Mouse (Mus musculus): Measurements from ENCODE around the gene Gdf2. TPM values are rescaled to one million over a fixed set of nuclear protein-coding genes. Genes with fewer than 3 reads are reported as not detected.

Gene Gdf2
- 0.41 and 0.87 TPM in 2 replicates for polyA plus RNA-seq (2015; fragmentation: Nextera tagmentation; extraction: Ambion mirVana)

DNA sequence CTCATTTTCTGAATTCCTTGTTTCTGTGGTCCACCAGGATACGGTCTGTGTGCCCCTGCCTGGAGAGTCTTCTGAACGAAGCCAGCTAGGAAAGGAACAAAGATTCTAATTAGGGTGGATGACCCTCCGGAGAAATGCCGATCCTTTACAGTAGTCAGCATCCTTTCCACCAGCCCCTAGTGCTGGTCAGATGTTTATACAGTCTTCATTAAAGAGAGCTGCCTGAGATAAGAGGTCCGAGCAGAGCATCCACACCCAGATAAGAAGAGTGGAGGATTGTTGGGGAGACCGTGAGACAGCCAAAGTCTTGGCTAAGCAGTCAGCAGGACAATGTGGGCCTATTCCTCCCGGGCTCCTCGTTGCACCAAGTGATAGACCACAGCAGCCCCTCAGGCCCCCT is at the start of gene Gdf2:
Gdf2 (plus strand) TSS at position 301 of the 400 bp plus-strand sequence.
- no peak within 1 kb of the TSS for H3K4me2 ChIP-seq
- no peaks in the 10 kb centered on the region for H3K4me1 ChIP-seq
- ATAC-seq (ENCODE audit: insufficient read depth, low FRiP score, low read depth): no peak
- H3K9ac ChIP-seq: no peak within 1 kb of the TSS
- H3K4me3 ChIP-seq (replicated peaks): no peak within 1 kb of the TSS
- H3K36me3 ChIP-seq: no peaks in the 10 kb centered on the region
- no peak within 1 kb of the TSS for H3K27ac ChIP-seq
- 50% methylated on average over 8 of the region's 8 CpGs for WGBS
- H3K9me3 ChIP-seq: no peaks in the 10 kb centered on the region
- no peaks in the 10 kb centered on the region for H3K27me3 ChIP-seq (replicated peaks)

DNA sequence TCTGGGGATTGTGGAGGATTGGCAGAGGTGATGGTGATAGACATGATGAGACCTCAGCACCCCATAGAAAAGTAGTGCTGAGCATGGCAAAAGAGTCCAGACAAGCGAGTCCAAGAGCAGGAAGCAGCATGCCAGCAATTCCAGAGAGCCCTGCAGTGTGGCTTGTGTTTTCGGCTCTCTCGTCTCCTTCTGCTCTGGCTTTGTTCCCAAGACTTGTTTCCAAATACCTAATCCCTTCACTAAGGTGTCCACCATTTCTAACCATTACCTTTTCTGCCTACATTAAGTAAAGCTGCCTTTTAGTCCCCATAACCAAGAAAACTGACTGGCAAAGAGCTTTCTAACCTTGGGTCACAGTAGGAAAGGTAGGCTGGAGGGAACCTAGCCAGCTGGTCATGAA is 49.3 kb upstream of the Gdf2 start:
- Histone ChIP-seq H3K27me3 (replicated peaks) (no peaks in the 10 kb centered on the region), H3K36me3 (no peaks in the 10 kb centered on the region), H3K4me1 (no peaks in the 10 kb centered on the region), H3K27ac (no peak overlapping the region), H3K4me3 (replicated peaks) (no peak overlapping the region), H3K9me3 (no peaks in the 10 kb centered on the region), H3K9ac (no peak overlapping the region), H3K4me2 (no peak overlapping the region)
- ATAC-seq (ENCODE audit: insufficient read depth, low FRiP score, low read depth): no peak
- 84% methylated on average over 3 of the region's 3 CpGs for WGBS

DNA sequence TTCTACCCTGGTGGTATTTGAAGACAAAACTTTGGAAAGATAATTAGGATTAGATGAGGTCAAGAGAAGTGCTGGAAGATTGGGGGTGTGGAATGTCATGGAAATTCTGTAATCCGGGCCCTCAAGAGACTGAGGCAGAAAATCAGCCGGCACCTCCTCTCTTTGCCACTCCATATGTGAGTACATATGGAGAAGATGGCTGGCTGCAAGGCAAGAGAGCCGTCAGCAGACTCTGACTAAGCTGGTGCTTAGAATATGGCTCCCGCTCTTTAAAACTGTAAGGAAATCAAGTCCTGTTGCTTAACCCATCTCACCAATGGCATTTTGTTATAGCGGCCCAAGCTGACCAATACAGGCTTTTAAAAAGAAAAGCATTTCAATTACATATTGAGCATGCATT is 45.1 kb upstream of the Gdf2 start:
- Histone ChIP-seq H3K36me3 (no peaks in the 10 kb centered on the region), H3K4me3 (replicated peaks) (no peak overlapping the region), H3K27me3 (replicated peaks) (no peaks in the 10 kb centered on the region), H3K4me2 (no peak overlapping the region), H3K9ac (no peak overlapping the region), H3K27ac (no peak overlapping the region), H3K9me3 (no peaks in the 10 kb centered on the region), H3K4me1 (no peaks in the 10 kb centered on the region)
- ATAC-seq (ENCODE audit: insufficient read depth, low FRiP score, low read depth): no peak
- 86% methylated on average over 5 of the region's 5 CpGs for WGBS

DNA sequence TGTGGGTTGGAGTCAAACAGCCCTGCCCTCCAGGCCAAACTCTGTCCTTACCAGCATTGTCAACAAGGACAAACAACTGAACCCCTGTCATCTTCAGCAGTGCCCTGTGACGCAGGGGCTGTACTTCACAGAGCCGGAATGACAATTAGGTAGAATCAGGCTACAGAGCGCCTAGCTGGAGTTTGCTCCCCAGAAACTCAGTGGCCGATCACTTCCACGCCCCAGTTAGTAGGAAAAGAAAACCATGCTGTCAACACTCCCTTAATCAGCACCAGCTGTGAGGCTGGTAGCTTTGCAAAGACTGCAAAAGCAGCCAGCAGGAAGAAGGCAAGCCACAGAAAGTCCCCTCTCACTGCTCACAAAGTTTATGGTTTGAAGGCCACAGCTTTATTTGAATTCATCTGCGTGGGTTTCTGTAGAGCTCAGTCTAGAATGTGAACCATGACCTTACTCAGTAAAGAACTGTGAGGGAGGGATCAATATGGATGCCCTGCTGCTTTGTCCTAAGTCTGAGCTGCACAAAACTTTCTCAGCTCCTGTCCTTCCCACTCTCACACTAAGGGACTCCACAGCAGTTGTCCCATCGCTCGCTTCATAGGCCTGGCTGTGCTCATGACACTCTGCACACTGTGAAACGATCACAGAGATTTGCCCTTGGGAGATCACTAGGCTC is 44.1 kb upstream of the Gdf2 start:
- no peak overlapping the region for H3K27ac ChIP-seq

DNA sequence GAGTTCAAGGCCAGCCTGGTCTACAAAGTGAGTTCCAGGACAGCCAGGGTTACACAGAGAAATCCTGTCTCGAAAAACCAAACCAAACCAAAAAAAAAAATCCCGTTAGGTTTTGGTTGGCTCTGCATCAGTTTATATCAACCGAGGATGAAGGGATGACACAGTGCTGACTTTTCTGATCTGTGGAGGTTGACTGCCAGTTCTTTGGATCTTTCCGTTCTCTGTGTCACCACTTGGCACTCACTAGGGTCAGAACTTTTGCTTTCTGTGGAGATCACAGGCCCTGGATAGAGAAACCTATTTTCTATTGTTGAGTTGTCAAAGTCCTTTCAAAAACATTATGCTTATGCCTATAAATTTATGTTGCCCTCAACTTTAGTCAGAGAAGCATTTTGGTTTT is 38.1 kb upstream of the Gdf2 start:
- no peak for ATAC-seq (ENCODE audit: insufficient read depth, low FRiP score, low read depth)
- Histone ChIP-seq H3K4me1 (no peaks in the 10 kb centered on the region), H3K4me3 (replicated peaks) (no peak overlapping the region), H3K9me3 (no peaks in the 10 kb centered on the region), H3K4me2 (no peak overlapping the region), H3K9ac (no peak overlapping the region), H3K27ac (no peak overlapping the region), H3K27me3 (replicated peaks) (no peaks in the 10 kb centered on the region), H3K36me3 (no peaks in the 10 kb centered on the region)
- WGBS: 94% methylated on average over 4 of the region's 4 CpGs

More for the DNA sequence above, 44.1 kb upstream of the Gdf2 start:
- ATAC-seq (ENCODE audit: insufficient read depth, low FRiP score, low read depth): no peak
- Histone ChIP-seq H3K4me1 (no peaks in the 10 kb centered on the region), H3K9ac (no peak overlapping the region), H3K36me3 (no peaks in the 10 kb centered on the region), H3K27me3 (replicated peaks) (no peaks in the 10 kb centered on the region), H3K4me2 (no peak overlapping the region), H3K9me3 (no peaks in the 10 kb centered on the region), H3K4me3 (replicated peaks) (no peak overlapping the region)
- 50% methylated on average over 9 of the region's 9 CpGs for WGBS

DNA sequence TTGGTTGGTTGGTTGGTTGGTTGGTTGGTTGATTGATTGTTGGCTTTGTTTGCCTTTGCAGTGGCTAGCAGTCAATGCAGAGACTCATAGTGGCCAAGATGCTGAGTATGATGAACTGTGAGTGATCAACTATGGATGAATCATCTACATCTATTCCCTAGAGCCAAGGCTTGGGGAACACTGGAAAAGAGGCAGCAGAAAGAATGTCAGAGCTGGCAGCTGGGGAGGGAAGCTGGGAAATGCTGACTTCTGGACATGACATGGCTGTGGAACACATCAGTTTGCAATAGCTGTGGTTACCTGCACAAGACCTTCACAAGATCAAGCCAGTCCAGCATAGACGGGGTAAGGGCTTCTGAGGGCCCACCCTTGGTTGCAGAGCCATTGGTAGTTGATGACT is 37.6 kb upstream of the Gdf2 start:
- WGBS: 92% methylated on average over 1 of the region's 1 CpGs
- ATAC-seq (ENCODE audit: insufficient read depth, low FRiP score, low read depth): no peak
- no peaks in the 10 kb centered on the region for H3K9me3 ChIP-seq

DNA sequence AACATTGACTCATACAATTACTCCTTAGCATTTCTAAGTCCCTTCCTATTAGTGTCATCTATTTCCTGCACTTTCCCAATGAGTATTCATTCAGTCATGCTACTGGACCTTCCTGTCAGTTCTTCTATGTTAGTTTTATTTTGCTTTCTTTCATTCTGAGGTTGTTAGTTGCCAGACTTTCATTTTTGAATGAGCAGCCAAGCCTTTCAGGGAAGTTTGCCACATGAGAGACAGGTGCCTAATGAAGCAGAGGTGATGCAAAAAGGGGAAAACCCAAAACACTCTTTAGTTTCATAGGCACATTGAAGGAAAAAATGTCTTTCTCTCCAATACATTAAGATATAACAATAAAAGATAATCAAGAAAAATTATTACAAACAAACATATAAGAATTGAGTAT is 36.0 kb upstream of the Gdf2 start:
- no peak overlapping the region for H3K27ac ChIP-seq
- no peak for ATAC-seq (ENCODE audit: insufficient read depth, low FRiP score, low read depth)

More for the DNA sequence above, 37.6 kb upstream of the Gdf2 start:
- Histone ChIP-seq H3K4me3 (replicated peaks) (no peak overlapping the region), H3K27me3 (replicated peaks) (no peaks in the 10 kb centered on the region), H3K4me1 (no peaks in the 10 kb centered on the region), H3K36me3 (no peaks in the 10 kb centered on the region), H3K4me2 (no peak overlapping the region), H3K9ac (no peak overlapping the region), H3K27ac (no peak overlapping the region)

DNA sequence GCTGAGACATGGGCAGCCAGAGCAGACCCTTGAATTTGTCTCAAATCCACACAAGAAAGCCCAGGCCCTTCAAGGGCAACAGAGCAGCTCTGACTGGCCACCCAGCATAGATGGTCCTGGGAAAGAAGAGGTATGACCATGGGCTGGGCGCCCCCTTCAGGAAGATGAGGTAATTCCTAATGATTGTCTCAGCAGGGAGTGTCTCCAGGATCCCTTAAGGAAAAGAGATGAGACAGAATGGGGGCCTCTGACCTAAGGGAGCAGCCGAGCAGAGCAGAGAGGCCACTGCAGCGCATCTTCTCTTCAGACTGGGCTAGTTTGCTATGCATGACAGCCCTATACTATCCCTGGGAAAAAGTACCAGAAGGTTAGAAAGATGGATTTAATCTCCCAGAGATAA is 27.1 kb upstream of the Gdf2 start:
- Histone ChIP-seq H3K9ac (no peak overlapping the region), H3K4me3 (replicated peaks) (no peak overlapping the region), H3K36me3 (no peaks in the 10 kb centered on the region), H3K9me3 (no peaks in the 10 kb centered on the region), H3K4me2 (no peak overlapping the region), H3K27ac (no peak overlapping the region), H3K27me3 (replicated peaks) (peaks cover 7% of the 10 kb centered on the region; the same call in 1 of the 2 replicates), H3K4me1 (0 out of 2 replicates have a peak, but pooled peaks cover 3% of the 10 kb centered on the region)
- no peak for ATAC-seq (ENCODE audit: insufficient read depth, low FRiP score, low read depth)
- WGBS: 31% methylated on average over 3 of the region's 3 CpGs

More for the DNA sequence above, 36.0 kb upstream of the Gdf2 start:
- Histone ChIP-seq H3K9ac (no peak overlapping the region), H3K4me3 (replicated peaks) (no peak overlapping the region), H3K9me3 (no peaks in the 10 kb centered on the region), H3K4me2 (no peak overlapping the region), H3K27me3 (replicated peaks) (no peaks in the 10 kb centered on the region), H3K4me1 (no peaks in the 10 kb centered on the region), H3K36me3 (no peaks in the 10 kb centered on the region)

DNA sequence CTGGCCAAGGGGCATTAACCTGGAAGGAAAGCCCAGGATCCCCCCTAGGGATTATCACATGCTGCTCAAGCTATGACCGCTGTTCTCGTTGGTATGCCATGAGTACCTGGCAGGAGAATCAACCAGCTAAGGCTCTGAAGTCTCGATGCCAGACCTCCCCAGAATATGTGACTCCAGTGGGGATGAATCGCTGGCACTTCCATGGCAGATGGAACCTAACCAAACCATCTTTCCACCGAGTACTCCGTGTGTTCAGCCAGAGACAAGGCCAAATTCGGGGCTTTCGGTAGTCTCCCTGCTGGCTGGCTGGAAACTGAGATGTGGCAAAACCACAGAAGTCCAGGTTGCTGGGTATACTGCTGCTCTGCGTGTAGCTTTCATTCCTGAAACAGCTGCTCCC is 26.6 kb upstream of the Gdf2 start:
- WGBS: 91% methylated on average over 9 of the region's 9 CpGs

DNA sequence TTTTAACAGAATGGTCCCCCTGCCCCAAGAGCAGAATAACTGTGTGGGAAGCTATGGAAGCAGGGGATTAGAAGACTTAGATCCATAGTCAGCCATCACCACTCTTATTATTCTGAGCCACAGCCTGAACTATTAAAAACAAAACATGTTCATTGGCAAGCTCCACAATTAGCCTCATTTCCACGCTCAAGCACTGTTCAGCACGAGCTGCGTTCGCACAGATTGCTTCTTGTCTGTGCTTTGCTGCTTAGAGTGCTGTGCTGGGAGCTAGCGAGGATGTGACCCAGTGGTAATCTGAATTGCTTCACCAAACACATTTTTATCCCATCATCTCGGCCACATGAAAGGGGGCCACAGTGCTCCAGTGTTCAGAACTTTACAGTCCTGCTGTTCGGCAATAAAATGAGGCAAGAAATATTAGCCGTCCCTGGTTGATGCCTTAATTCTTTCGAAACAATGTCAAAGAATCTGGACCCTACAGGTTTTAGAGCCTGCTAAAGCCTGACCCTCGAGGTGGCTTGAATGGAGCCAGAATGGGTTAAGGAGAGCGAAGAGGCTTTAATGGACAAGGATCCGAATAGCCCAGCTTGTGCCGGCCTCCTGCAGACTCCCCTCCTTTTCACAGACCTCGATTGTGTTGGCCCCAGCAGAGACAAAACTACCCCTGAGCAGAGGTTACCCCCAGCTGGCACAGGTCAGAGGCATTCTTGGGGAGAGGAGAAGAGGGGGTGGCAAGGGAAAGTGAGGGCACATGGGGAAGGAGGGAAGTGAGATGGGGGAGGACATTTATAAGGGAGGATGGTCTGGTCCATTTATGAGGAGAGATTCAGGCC is 19.9 kb upstream of the Gdf2 start:
- H3K36me3 ChIP-seq: no peaks in the 10 kb centered on the region
- no peak overlapping the region for H3K4me3 ChIP-seq (replicated peaks)
- no peak overlapping the region for H3K27ac ChIP-seq
- ATAC-seq (ENCODE audit: insufficient read depth, low FRiP score, low read depth): no peak
- 64% methylated on average over 14 of the region's 14 CpGs for WGBS
- H3K9ac ChIP-seq: no peak overlapping the region
- peaks cover 51% of the 10 kb centered on the region for H3K27me3 ChIP-seq (replicated peaks)
- no peaks in the 10 kb centered on the region for H3K9me3 ChIP-seq
- H3K4me1 ChIP-seq: 0 out of 2 replicates have a peak, but pooled peaks cover 4% of the 10 kb centered on the region
- H3K4me2 ChIP-seq: no peak overlapping the region

More for the DNA sequence above, 26.6 kb upstream of the Gdf2 start:
- H3K4me3 ChIP-seq (replicated peaks): no peak overlapping the region
- H3K9me3 ChIP-seq: no peaks in the 10 kb centered on the region
- H3K27ac ChIP-seq: no peak overlapping the region
- no peaks in the 10 kb centered on the region for H3K36me3 ChIP-seq
- no peak overlapping the region for H3K9ac ChIP-seq
- ATAC-seq (ENCODE audit: insufficient read depth, low FRiP score, low read depth): no peak
- H3K27me3 ChIP-seq (replicated peaks): peaks cover 8% of the 10 kb centered on the region; the same call in 1 of the 2 replicates
- no peak overlapping the region for H3K4me2 ChIP-seq
- H3K4me1 ChIP-seq: 0 out of 2 replicates have a peak, but pooled peaks cover 3% of the 10 kb centered on the region

DNA sequence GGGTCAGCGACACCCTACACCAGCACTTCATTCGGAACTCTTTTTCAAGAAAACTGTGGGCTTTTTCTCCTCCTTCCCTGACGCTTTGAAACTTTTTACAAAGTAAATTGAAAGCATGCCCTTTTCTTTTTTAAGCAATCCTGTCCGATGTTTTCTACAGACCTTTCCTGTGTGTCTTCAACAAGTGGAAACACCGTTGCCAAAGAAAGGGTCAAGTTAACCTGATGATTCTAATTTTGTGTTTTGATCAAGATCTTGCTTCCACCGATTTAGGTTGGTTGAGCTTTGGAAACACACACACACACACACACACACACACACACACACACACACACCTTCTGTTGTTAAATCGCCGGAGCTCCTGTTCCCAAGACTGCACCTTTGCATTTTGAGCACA is 18.1 kb upstream of the Gdf2 start:
- no peaks in the 10 kb centered on the region for H3K9me3 ChIP-seq
- H3K4me2 ChIP-seq: peak overlapping the region; percentile 95
- 16% methylated on average over 8 of the region's 8 CpGs for WGBS
- no peak for ATAC-seq (ENCODE audit: insufficient read depth, low FRiP score, low read depth)
- no peak overlapping the region for H3K9ac ChIP-seq
- H3K27me3 ChIP-seq (replicated peaks): peaks cover 57% of the 10 kb centered on the region
- H3K4me1 ChIP-seq: 0 out of 2 replicates have a peak, but pooled peaks cover 4% of the 10 kb centered on the region
- H3K4me3 ChIP-seq (replicated peaks): peak overlapping the region; percentile 50
- H3K36me3 ChIP-seq: no peaks in the 10 kb centered on the region
- H3K27ac ChIP-seq: no peak overlapping the region

Data from stomach, embryonic 15.5 days (tissue).